Mouse (Mus musculus) c-Kit-positive CD71-negative TER-119-negative erythroid progenitor cells, embryonic 14.5 days (primary cell): ENCODE data around the gene Mtmr4.

Experiments used
- DNase-seq: peaks from one replicate; pipeline ENCODE4 v3.0.0-alpha.2; 2013; ENCODE audit warnings: low read depth

The Mtmr4 gene

DNA sequence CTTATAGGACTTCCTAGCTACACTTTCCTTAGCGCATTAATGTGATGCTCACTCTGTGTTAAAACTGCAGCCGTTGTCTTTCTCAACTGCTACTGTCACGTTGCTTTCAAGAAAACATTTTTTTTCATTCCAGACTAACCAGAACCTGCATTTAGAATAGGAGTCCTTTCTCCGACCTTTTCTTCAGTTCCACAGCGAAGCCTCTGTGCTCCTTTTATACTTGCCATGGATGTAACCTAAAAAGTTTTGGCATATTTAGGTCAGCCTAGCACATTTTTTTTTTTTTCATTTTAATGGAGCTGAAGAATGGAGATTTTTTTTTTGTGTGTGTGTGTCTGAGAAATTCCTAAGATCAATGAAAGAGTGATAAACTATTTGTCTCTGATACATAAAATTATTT, 23.6 kb downstream of the Mtmr4 start:
- no peak for DNase-seq

DNA sequence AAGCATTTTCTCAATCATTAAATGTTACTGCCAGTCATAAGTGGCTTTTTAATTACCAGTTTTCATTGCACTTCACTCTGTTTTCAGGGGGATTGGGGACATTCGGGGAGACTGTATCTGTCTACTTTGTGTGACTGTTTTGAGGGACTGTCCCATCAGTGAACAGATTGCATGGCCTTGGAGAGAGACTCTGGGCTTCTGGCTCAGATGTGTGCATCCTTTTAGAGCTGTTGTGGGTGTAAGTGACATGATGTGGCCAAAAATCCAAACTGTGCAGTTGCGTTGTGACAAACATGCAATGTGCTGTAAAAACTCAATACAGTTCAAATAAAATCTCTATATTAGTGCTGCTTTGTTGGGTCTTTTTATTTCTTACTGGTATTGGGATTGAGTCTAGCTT, 24.0 kb downstream of the Mtmr4 start:
- no peak for DNase-seq

DNA sequence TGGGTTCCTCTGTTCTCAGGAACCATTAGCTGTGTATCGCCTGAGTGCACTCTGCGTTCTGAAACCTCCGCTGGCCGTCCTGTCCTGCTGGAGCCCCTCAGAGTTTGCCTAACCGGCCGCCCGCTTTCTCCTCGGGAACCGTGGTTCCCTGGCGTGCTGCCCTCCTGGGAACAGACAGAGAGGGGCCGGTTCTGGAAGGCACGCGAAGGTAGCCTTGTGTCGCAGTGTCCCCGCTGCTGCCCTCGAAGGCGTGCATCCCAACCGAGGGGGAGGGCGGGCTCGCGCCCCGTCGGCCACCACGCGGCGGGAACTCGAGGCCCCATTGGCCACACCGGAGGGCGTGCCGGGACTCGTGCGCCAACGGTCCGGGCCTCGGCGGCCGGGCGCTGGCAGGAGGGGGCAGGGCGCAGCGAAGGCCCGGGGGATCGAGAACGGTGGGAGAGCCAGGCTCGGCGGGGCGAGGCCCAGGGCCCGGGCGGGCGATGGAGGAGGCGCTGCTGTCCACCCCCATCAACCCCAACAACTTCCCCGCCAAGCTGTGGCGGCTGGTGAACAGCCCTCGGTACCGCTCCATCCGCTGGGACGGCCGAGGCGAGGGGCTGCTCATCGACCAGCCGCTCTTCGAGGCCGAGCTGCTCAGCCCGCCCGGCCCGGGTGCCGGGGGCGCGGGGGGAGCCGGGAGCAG, 25.0 kb downstream of the Mtmr4 start, which contains the start of gene Hsf5:
TSS of gene Hsf5 (plus strand) at position 375 of the 685 bp plus-strand sequence.
- no peak for DNase-seq

DNA sequence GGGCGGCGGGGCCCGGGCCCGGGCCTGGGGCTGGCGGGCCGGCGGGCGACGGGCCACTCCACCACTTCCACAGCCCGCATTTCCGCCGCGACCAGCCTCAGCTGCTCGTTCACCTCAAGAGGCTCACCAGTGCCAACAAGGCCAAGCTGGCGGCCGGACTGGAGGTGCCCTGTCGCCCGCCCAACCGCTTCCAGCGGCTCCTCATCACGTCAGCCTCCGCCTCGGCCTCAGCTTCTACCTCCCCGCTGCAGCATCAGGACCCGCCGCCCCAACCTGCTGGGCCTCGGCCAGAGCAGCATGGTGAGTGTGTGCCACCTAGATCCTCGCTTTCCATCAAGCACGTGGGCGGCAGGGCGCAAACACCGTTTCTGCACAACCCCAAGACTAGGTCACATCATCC, 25.6 kb downstream of the Mtmr4 start:
- no peak for DNase-seq

- no peak for DNase-seq
Measured at GRCm38 (mm10) chr11:87623160-87623559, 31.2 kb downstream of the Mtmr4 start.

- peak; percentile 53 for DNase-seq
Measured at GRCm38 (mm10) chr11:87629859-87630258, 37.9 kb downstream of the Mtmr4 start.

DNA sequence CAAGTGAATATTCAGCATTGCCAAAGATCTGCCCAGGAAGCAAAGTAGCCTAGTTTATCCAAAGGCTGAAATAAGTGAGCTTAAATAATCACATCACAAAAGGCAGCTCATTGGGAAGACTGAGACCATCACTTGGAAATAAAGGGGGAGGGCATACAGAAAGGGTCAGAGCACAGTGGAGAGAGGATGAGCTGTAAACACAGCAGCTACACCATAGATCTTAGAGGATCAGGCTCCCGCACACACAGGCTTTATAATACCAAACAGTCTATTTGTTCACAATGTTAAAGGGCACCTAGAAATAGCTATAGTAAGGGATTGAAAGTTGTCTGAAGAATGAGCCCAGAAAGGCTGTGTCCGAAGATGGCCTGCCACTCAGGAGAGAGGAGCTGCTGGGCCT, 46.8 kb downstream of the Mtmr4 start:
- DNase-seq = no peak

DNA sequence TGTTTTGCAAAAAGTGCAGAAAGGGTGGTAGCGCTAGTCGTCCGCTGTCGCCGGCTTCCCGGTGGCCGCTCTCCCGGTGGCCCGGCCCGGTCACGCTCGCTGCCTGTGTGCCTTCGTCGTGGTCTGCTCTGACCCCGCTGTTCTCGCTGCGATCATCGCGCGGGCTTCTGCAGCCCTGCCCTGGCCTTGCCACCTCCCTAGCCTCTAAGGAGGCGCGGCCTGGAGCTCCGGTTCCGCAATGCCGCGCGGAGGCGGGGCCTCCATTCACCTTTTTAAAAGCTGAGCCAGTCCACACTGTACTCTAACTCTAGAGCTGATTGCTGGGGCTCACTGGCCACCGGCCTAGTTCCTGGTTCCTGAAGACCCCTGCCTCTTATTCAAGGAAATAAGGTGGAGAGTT, 47.2 kb downstream of the Mtmr4 start:
- peak; percentile 53 for DNase-seq

DNA sequence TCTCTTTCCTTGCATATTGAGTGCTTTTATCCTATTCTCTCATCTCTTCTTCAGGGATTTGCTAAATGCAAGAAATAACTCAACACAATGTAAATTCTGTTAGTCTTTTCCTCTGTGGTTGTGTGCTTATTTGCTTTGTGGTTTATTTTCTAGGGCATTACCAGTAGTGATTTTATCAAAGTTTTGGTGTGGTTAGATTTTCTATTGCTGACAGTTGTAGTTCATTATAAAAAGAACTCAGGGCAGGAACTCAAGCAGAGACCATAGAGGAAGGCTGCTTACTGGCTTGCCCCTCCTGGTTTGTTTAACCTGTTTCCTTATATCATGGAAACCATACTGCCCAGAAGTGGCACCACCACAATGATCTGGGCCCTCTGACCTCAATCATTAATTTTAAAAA, 50.9 kb downstream of the Mtmr4 start:
- DNase-seq = no peak

DNA sequence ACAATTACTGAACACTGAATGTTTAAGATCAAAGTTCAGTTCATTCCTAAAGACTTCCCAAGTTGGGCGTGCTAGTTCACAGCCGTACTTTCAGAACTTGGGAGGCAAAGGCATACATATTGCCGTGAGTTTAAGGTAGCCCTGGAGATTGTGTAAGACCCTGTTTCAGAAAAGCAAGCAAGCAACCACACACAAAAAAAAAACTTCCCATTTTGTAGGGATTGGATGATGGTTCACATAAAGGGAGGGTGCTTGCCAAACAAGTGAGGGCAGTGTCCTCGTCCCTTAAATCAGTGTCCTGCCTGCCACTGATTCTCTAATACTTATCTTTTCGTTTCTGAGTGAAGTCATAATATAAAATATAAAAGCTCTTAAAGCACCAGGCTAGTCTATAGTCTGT, 62.7 kb downstream of the Mtmr4 start:
- no peak for DNase-seq

GRCm38 (mm10) chr11:87659216-87659615, 67.3 kb downstream of the Mtmr4 start:
- no peak for DNase-seq

- DNase-seq = peak; percentile 82
Measured at GRCm38 (mm10) chr11:87662407-87662806, 70.4 kb downstream of the Mtmr4 start, which contains the start of gene Rnf43. Gene Rnf43 (plus strand): TSS chr11:87662722.

DNA sequence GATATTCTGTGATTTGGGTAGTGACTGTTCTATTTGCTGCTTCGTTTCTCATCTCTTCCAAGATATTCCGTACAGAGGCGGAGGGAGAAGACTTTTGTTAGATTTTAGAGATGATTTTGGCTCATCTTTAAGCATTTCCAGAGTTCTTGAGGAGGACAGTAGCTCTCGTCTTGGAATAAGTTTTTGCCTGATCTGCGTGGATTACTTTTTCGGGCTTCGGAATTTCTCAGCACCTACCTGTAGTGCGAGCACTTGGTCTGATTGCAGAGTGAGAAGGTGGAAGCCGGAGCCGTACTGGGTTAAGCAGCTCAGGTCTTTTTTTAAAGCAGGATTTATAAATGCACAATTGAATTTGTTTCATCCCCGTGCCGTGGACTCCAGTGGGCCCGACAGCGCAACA, 70.9 kb downstream of the Mtmr4 start:
- DNase-seq = no peak

GRCm38 (mm10) chr11:87663948-87664347, 72.0 kb downstream of the Mtmr4 start:
- DNase-seq = no peak

- DNase-seq = no peak
Measured at GRCm38 (mm10) chr11:87664521-87664920, 72.6 kb downstream of the Mtmr4 start.

GRCm38 (mm10) chr11:87665224-87665623, 73.3 kb downstream of the Mtmr4 start:
- DNase-seq = no peak

GRCm38 (mm10) chr11:87665658-87666057, 73.7 kb downstream of the Mtmr4 start:
- no peak for DNase-seq
